Mouse (Mus musculus): ENCODE results near the gene Primpol. TPM values are rescaled to one million over a fixed set of nuclear protein-coding genes. Genes with fewer than 3 reads are reported as not detected.

Primpol gene
- polyA plus RNA-seq, 1 experiment = 0.58 TPM

DNA sequence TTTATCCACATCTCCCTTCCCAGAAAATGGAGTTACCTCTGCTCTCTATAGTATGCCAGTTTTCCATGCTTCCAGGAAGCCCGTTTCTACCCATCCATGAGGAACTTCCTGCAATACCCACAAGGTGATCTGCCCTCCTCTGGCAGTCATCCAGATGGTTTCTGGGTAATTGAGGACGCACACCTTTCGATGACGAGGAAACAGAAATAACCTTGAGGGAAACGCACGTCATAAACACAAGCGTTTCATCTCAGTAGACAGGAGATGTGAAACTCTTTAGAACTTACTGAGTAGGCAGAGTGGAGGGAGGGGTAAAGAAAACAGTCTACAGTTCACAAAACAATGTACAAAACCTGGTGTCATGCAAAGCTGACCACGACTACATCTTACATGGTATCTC lies 67.0 kb downstream of the Primpol start:
- TF ChIP-seq GATA1 (IDR thresholded peaks at IDR 0.05; ENCODE audit: low read length) = no peak

DNA sequence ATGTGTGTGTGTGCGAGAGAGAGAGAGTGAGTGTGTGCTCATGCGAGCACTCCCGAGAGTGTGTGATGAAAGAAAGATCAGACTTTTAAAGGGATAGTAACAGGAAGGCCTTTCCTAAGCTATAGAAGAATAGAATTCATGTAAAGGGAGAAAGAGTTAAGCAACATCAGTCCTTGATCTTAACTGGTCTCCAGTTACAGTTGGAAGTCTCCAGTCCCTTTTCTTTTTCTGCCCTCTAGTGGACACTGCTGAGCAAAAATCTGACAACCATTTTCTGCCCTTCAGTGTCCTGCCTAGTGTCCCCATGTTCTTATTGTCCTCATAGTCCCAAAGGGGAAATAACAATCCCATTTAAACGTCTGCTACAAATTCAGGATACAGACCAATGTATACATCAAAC lies 69.8 kb downstream of the Primpol start:
- TF ChIP-seq GATA1 (IDR thresholded peaks at IDR 0.05; ENCODE audit: low read length) = no peak

DNA sequence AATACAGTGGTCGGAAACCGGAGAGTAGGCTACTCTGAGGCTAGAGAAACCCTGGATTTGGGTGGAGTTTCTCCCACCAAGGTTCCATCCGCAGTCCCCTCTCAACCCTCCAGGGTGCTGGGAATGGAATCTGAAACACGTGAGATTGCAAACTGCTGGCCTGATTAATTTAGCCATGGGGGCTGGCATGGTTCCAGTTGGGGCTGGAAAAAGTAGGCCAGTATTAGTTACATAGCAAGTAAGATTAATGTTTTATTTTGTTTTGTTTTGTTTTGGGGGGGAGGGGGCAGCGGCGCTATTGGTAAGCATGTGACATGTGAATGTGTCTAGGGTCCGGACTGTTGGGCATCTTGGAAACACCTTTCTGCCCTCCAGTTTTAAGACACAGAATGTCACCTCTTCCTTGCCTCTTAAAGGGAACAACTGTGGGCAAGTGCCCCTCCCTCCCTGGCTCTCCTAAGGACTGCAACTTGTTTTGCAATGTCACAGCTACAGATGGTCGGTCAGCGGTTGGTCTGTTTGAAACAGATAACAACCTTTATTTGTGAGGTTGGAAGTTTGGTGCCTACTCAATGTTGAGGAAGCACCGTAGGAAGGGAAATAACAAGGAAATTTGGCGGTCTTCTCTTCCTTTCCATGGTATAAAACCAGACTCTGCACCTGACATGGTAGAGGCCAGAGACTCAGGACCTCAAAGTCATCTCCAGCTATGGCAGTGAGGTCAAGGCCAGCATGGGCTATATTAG lies 70.4 kb downstream of the Primpol start:
- TF ChIP-seq GATA1 (IDR thresholded peaks at IDR 0.05; ENCODE audit: low read length) = peak; percentile 34

DNA sequence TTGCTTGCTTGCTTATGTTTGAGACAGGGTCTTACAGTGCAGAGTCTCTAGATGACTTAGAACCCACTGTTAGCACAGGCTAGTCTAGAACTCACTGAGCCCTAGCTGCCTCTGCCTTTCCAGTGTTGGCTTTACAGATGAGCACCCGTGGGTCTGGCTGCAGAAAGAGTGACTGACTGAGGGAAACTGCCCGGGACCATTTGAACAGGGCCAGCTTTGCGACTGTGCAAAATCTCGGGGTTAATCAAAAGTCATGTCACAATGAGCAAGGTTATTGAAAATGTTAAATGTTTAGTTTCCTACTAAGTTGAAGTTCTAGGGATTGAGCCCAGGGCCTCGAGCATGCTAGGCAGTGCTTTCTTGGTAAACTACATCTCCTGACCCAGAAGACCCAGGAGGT lies 71.2 kb downstream of the Primpol start:
- no peak for TF ChIP-seq GATA1 (IDR thresholded peaks at IDR 0.05; ENCODE audit: low read length)

DNA sequence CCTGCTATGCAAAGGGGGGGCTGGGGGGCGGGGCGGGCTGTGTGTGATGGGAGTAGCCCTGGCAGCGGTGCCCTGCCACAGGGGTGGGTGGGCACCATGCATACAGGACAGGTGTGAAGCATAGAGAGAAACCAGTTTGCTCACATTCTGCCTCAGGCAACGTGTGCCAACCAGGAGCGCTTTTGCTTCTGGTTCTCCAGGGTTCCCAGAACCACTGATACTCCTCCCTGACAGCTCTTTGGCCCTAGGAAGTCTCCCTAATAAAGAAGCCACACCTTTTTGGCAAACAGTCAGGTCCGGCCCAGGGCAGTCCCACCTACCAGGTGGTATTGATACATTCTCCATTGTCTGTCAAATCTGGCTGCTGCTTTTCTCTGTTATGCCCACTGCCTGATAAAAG lies 73.3 kb downstream of the Primpol start:
- TF ChIP-seq GATA1 (IDR thresholded peaks at IDR 0.05; ENCODE audit: low read length) = no peak

DNA sequence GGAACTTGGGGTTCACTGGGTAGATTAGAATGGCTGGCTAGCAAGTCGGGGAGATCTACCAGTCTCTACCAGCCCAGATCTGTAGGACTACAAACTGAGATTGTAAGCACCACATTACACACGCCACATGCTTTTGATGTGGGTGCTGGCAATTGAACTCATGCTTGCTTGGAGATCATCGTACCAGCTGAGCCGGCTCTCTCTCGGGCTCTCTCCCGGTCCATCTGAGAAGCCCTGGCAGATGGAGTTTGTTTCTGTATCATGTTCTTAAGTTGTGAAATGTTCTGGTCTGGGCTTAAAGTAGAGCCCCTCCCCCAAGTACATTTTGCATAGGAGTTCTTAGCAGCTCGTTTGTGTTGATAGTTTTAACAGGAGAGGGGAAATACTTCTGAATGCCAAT lies 73.8 kb downstream of the Primpol start:
- TF ChIP-seq GATA1 (IDR thresholded peaks at IDR 0.05; ENCODE audit: low read length) = no peak

DNA sequence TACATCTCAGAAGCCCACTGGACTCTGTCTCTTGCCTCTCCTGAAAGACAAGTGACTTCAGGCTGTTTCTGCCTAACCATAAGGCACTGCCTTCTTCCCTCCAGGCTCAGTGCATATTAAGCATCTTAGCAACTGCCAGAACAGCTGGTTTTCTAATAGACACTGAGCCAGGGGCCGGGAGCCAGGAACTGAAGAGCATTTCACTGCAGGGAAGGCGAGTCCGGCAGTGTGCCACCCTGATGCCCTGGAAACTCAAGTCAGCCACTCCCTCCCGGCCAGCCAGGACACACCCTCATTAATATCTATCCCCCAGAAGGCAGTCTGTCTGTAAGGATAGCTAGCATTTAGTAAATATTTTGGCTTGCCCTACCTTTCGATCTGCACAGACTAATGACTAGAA lies 77.3 kb downstream of the Primpol start:
- no peak for TF ChIP-seq GATA1 (IDR thresholded peaks at IDR 0.05; ENCODE audit: low read length)

DNA sequence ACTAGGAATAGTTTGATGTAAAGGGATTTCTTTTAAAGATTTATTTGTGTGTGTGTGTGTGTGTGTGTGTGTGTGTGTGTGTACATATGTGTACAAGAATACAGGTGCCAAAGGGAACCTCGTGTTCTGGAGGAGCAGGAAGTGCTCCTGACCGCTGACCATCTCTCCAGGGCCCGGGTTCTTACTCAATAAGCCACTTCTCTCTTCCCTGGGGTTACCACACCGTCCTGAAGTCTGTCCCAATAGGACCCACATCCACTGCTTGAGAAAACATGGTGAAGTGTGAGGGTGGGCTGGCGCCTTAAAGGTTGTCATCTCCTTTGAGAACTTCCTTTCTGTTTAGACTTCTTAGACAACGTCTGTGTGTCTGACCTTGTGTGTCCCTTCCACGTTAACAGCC lies 83.1 kb downstream of the Primpol start:
- no peak for TF ChIP-seq GATA1 (IDR thresholded peaks at IDR 0.05; ENCODE audit: low read length)

DNA sequence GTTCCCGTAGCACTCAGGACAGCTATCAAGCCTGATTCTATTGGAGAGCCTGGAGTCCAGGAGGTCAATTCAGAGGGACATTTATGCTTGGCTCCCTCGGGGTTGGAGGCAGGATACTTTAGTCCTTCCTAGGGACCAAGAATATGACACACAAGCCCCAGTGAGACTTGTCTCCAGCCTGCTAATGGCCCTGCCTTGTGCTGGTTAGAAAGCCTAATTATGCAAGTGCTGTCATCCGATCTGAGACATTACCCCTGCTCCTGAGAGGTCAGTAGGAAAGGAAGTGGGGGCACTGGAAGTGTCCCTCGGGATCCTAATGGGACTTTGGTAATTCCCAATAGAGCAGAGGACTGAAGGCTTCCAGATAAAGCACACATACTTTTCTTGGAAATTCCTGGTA lies 86.5 kb downstream of the Primpol start:
- TF ChIP-seq GATA1 (IDR thresholded peaks at IDR 0.05; ENCODE audit: low read length) = no peak

DNA sequence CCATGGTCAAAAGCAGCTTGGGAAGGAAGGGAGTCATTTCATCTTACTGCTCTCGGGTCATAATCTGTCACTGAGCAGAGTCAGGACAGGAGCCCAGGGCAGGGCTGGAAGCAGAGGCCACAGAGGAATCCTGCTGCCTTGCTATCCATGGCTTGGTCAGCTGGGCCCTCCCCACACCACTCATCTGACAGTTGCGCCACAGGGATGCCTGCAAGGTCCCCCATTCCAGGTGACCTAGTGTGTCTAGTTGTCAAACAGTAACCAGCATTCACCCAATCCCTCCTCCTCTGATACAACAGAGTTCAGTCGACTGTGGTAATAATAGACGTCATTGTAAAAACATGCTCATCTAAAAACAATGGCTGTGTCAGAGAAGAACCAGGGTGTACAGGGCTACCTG lies 87.5 kb downstream of the Primpol start:
- TF ChIP-seq GATA1 (IDR thresholded peaks at IDR 0.05; ENCODE audit: low read length) = no peak

DNA sequence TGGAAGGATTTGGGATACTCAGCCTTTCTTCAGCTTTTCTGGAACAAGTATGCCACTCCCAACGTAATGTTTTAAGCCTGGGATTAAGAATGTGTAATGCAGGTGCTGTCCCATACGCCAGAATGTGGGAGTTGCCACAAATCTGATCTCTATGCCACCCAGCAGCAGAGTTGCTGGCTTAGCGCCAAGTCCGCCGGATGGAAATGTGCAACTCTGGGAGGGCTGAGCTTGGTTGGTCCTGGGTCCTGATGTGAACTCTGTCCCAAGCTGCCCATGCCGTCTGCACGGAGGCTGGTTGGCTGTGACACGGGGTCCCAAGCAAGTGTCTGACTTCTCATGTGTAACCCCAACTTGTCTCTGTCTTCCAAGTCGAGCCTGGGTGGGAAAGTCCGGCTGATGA lies 90.2 kb downstream of the Primpol start:
- no peak for TF ChIP-seq GATA1 (IDR thresholded peaks at IDR 0.05; ENCODE audit: low read length)

DNA sequence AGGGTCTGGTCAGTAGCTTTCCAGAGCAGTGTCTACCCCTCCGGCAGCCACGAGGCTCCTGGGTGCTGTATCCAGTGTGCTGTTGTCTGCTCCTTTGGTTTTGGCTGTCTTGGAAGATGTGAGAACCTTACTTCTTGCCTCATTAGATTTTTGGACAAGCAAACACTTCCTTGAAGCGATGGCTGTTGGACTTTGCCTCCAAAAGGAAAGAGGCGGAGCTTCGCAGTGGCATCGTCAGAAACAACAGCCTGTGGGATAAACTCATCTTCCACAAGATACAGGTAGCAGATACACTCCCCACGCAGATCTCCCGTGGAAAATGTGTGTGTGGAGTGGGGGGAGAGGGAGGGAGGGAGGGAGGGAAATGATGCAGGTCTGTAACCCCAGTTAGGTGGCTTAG lies 90.9 kb downstream of the Primpol start:
- no peak for TF ChIP-seq GATA1 (IDR thresholded peaks at IDR 0.05; ENCODE audit: low read length)

Other genes with a start within 250 kb of the Primpol start
- 15.4 and 21.1 TPM in 2 replicates for gene Acsl1, start 146.2 kb downstream of the Primpol start, polyA plus RNA-seq (2012)
- gene Cenpu, start 65.2 kb downstream of the Primpol start, polyA plus RNA-seq (2012) = 19.5 and 20.9 TPM in 2 replicates
- 11.3 and 25.0 TPM in 2 replicates for gene Casp3, start 79 bp upstream of the Primpol start, polyA plus RNA-seq (2012)
- 4.2 and 11.3 TPM in 2 replicates for gene Irf2, start 122.5 kb upstream of the Primpol start, polyA plus RNA-seq (2012)